Comparison of ENCODE assay signal across 8 mouse cellular contexts in the genomic region with DNA sequence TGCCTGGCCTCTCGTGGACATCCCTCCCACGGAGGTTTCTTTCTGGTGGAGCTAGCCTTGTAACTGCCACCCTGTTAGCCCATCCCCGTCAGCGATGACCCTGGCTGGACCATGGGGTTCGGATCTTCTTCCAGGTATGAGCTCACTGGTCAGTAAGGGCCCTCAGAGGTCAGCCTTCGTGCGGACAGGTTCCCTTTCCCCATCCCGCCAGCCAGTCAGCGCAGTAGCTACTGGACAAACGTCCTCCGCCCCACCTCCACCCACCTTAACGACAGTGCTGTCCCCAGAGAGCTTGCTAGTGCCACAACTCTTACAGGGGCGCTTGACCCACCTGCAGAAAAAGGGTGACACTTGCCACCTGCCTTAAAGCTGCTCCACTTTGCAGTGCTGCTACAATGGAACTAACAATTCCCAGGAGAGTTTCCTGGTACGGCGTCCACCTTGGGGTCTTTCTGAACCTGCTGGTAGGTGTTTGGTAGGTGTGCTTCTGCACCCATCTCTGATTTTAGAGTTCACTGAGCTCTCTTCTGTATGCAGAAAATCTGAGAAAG. TPM values are rescaled to one million over a fixed set of nuclear protein-coding genes. Genes with fewer than 3 reads are reported as not detected.
A peak's percentile ranks its signal among the peaks of the same experiment; 100 is the strongest.
DNase-seq lines count a peak whose midpoint lies in the region; ATAC-seq and TF ChIP-seq lines count a peak whose summit lies in the region.

No protein-coding gene starts in this region.

- no peak for DNase-seq in kidney, adult 2 months
- no peak for DNase-seq in kidney, adult 18-20 months
- no peak for DNase-seq in embryonic facial prominence, embryonic 10.5 days (ENCODE audit: low spot score)
- no peak for DNase-seq in intestine, embryonic 14.5 days (ENCODE audit: low spot score)
- DNase-seq in midbrain, embryonic 11.5 days (ENCODE audit: low spot score, missing footprints) = no peak
- no peak for DNase-seq in left cerebral cortex, postnatal 10 days (ENCODE audit: extremely low spot score in 1 of 2, low spot score in 2 of 2)
- no peak for DNase-seq in left cerebral cortex, adult 9 months (ENCODE audit: low spot score in 2 of 2)

- H3K27ac ChIP-seq in kidney, adult 2 months (ENCODE audit: insufficient read depth, low read depth, low read length) = no peak overlapping the region
- H3K27ac ChIP-seq in embryonic facial prominence, embryonic 10.5 days (replicated peaks) = peak overlapping the region; percentile 77
- H3K27ac ChIP-seq in intestine, embryonic 14.5 days (ENCODE audit: low read depth) = no peak overlapping the region
- 0 out of 2 replicates have a peak overlapping the region, but pooled peaks have one; percentile 53 for H3K27ac ChIP-seq in midbrain, embryonic 11.5 days (ENCODE audit: low read depth, low read length)

- peak overlapping the region; percentile 72 for H3K9ac ChIP-seq in intestine, embryonic 14.5 days (ENCODE audit: low read length)
- H3K9ac ChIP-seq in midbrain, embryonic 11.5 days (ENCODE audit: low read length) = peak overlapping the region; percentile 70

- peak overlapping the region; percentile 65 for H3K4me2 ChIP-seq in intestine, embryonic 14.5 days (ENCODE audit: low read length)
- peak overlapping the region; percentile 97 for H3K4me2 ChIP-seq in midbrain, embryonic 11.5 days

- H3K4me3 ChIP-seq in kidney, adult 2 months (ENCODE audit: insufficient read depth, low read depth, low read length) = peak overlapping the region; percentile 78
- H3K4me3 ChIP-seq in embryonic facial prominence, embryonic 10.5 days = peak overlapping the region; percentile 85
- peak overlapping the region; percentile 88 for H3K4me3 ChIP-seq in intestine, embryonic 14.5 days (ENCODE audit: low read depth, low read length)
- peak overlapping the region; percentile 58 for H3K4me3 ChIP-seq in midbrain, embryonic 11.5 days (ENCODE audit: low read depth, low read length)

- no peak for ATAC-seq in intestine, embryonic 14.5 days (replicated peaks; ENCODE audit: low FRiP score, low TSS enrichment, low read depth)
- no peak for ATAC-seq in midbrain, embryonic 11.5 days (ENCODE audit: low FRiP score)
- ATAC-seq in granulocyte monocyte progenitor cell, adult 5-6 weeks (replicated peaks; ENCODE audit: poor library complexity, severe bottlenecking) = no peak

- peaks cover 8% of the 10 kb centered on the region; the same call in 1 of the 2 replicates for H3K4me1 ChIP-seq in kidney, adult 2 months (ENCODE audit: control insufficient read depth, insufficient read depth, low read length)
- H3K4me1 ChIP-seq in embryonic facial prominence, embryonic 10.5 days = peaks cover 25% of the 10 kb centered on the region
- H3K4me1 ChIP-seq in intestine, embryonic 14.5 days (replicated peaks; ENCODE audit: control insufficient read depth, insufficient read depth, low read length) = peaks cover 8% of the 10 kb centered on the region
- H3K4me1 ChIP-seq in midbrain, embryonic 11.5 days (ENCODE audit: control insufficient read depth, insufficient read depth, low read length) = peaks cover 9% of the 10 kb centered on the region

- TF ChIP-seq CTCF in kidney, adult 2 months (conservative IDR thresholded peaks at IDR 0.05; ENCODE audit: insufficient read depth, insufficient read length, low read depth, low read length) = no peak

- no peak for TF ChIP-seq POLR2A in kidney, adult 2 months (IDR thresholded peaks at IDR 0.05; ENCODE audit: low read depth, low read length)

- no peaks in the 10 kb centered on the region for H3K27me3 ChIP-seq in kidney, adult 2 months (replicated peaks; ENCODE audit: control insufficient read depth, insufficient read depth, low read length)
- peaks cover 39% of the 10 kb centered on the region for H3K27me3 ChIP-seq in embryonic facial prominence, embryonic 10.5 days (replicated peaks; ENCODE audit: low read depth, poor library complexity, severe bottlenecking)
- H3K27me3 ChIP-seq in intestine, embryonic 14.5 days (replicated peaks; ENCODE audit: control insufficient read depth, insufficient read depth, low read length) = peaks cover 13% of the 10 kb centered on the region
- H3K27me3 ChIP-seq in midbrain, embryonic 11.5 days (ENCODE audit: control insufficient read depth, insufficient read depth, low read length) = peaks cover 3% of the 10 kb centered on the region; the same call in 1 of the 2 replicates

- 16% methylated on average over 15 of the region's 15 CpGs for WGBS in kidney, adult 2 months
- 13% methylated on average over 15 of the region's 15 CpGs for WGBS in embryonic facial prominence, embryonic 10.5 days
- 15% methylated on average over 14 of the region's 15 CpGs for WGBS in intestine, embryonic 14.5 days
- 15% methylated on average over 15 of the region's 15 CpGs for WGBS in midbrain, embryonic 11.5 days

- H3K36me3 ChIP-seq in kidney, adult 2 months (ENCODE audit: control insufficient read depth, insufficient read depth, low read length) = no peaks in the 10 kb centered on the region
- peaks cover 18% of the 10 kb centered on the region for H3K36me3 ChIP-seq in embryonic facial prominence, embryonic 10.5 days (replicated peaks)
- peaks cover 13% of the 10 kb centered on the region for H3K36me3 ChIP-seq in intestine, embryonic 14.5 days (ENCODE audit: control insufficient read depth, insufficient read depth, low read length)
- peaks cover 4% of the 10 kb centered on the region; the same call in 1 of the 2 replicates for H3K36me3 ChIP-seq in midbrain, embryonic 11.5 days (ENCODE audit: control insufficient read depth, insufficient read depth, low read length)

- no peaks in the 10 kb centered on the region for H3K9me3 ChIP-seq in embryonic facial prominence, embryonic 10.5 days
- no peaks in the 10 kb centered on the region for H3K9me3 ChIP-seq in intestine, embryonic 14.5 days (ENCODE audit: control insufficient read depth, low read length)
- H3K9me3 ChIP-seq in midbrain, embryonic 11.5 days (ENCODE audit: control insufficient read depth, low read length) = no peaks in the 10 kb centered on the region

- intact Hi-C loops in left cerebral cortex, postnatal 10 days (cut with DNase I) = no loop called here

RNA-seq across cellular contexts. Expression of a gene that starts 0.8 kb away (rescaled TPM):
- polyA plus RNA-seq in kidney, adult 2 months (2012; rRNA removed) = 7.3 and 7.6 TPM in 2 replicates
- 6.5 and 7.3 TPM in 2 replicates for polyA plus RNA-seq in embryonic facial prominence, embryonic 10.5 days (2016; fragmentation: Nextera tagmentation; extraction: Ambion mirVana)
- polyA plus RNA-seq in intestine, embryonic 14.5 days (2014; fragmentation: Nextera tagmentation; extraction: Ambion mirVana) = 6.2 and 7.3 TPM in 2 replicates
- 9.4 and 9.8 TPM in 2 replicates for polyA plus RNA-seq in midbrain, embryonic 11.5 days (2014; fragmentation: Nextera tagmentation; extraction: Ambion mirVana)
- total RNA-seq in granulocyte monocyte progenitor cell, adult 5-6 weeks (2014; fragmentation: Nextera tagmentation) = 4.2 and 8.1 TPM in 2 replicates
- 7.9 and 12.2 TPM in 2 replicates for total RNA-seq in granulocyte monocyte progenitor cell, adult 5-6 weeks (2017)
- 10 to 100 TPM; 38.8 to 44.4 TPM for total RNA-seq in left cerebral cortex, postnatal 10 days (2021)

RNA-seq across cellular contexts. Expression of a gene that starts 46.7 kb away (rescaled TPM):
- 9.8 and 11.2 TPM in 2 replicates for polyA plus RNA-seq in kidney, adult 2 months (2012; rRNA removed)
- polyA plus RNA-seq in embryonic facial prominence, embryonic 10.5 days (2016; fragmentation: Nextera tagmentation; extraction: Ambion mirVana) = 12.4 and 14.1 TPM in 2 replicates
- 5.9 and 6.7 TPM in 2 replicates for polyA plus RNA-seq in intestine, embryonic 14.5 days (2014; fragmentation: Nextera tagmentation; extraction: Ambion mirVana)
- polyA plus RNA-seq in midbrain, embryonic 11.5 days (2014; fragmentation: Nextera tagmentation; extraction: Ambion mirVana) = 6.0 and 7.3 TPM in 2 replicates
- total RNA-seq in granulocyte monocyte progenitor cell, adult 5-6 weeks (2014; fragmentation: Nextera tagmentation) = 5.2 and 7.0 TPM in 2 replicates
- 4.6 and 5.6 TPM in 2 replicates for total RNA-seq in granulocyte monocyte progenitor cell, adult 5-6 weeks (2017)
- total RNA-seq in left cerebral cortex, postnatal 10 days (2021) = 10 to 100 TPM; 13.7 to 14.4 TPM

Comparison
In these comparisons a context has a peak if more than half of its experiments do, and no peak if none do; other contexts are left out.
1. H3K27ac ChIP-seq: peak in embryonic facial prominence, embryonic 10.5 days (single experiment) and midbrain, embryonic 11.5 days (single experiment); none in kidney, adult 2 months (single experiment) and intestine, embryonic 14.5 days (single experiment).
2. Peak in every context shown above with its lines, with median percentiles within 50 percentile points of each other: H3K4me3 ChIP-seq.